ENCODE assay signal across 8 mouse cellular contexts in the genomic region with DNA sequence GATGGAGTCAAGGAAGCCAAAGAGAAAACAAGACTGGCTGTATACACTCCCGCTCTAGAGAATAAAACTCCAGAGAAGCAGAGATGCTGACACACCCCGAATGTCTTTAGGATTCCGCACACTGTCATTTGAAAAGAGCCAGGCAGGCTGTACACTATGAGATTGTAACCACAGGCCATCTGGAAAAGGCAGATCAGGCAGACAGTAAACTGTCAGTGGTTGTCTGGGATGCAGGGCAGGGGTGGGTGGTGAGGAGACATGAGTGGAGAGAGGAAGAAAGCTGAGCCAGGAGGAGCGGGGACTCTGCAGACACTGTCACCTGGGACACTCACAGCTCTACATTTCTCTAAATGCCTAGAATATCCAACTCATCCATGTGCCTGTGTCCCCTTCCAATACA. TPM values are rescaled to one million over a fixed set of nuclear protein-coding genes. Genes with fewer than 3 reads are reported as not detected.
DNase-seq lines count a peak whose midpoint lies in the region; ATAC-seq and TF ChIP-seq lines count a peak whose summit lies in the region.
"Had no signal": no experiment of that assay in that cellular context is flagged by ENCODE, and none has a peak within 500 bp of the region (broad histone marks: within the 10 kb centered on the region; RNA-seq: fewer than 3 reads in every experiment).

No protein-coding gene starts in this region.

- no peaks in the 10 kb centered on the region for H3K9me3 ChIP-seq in kidney, embryonic 14.5 days (ENCODE audit: control insufficient read depth, low read length)
- no peaks in the 10 kb centered on the region for H3K9me3 ChIP-seq in hindbrain, postnatal 0 days (ENCODE audit: low read length)

- no peaks in the 10 kb centered on the region for H3K27me3 ChIP-seq in kidney, embryonic 14.5 days (ENCODE audit: control insufficient read depth, insufficient read depth, low read length)
- H3K27me3 ChIP-seq in hindbrain, postnatal 0 days (ENCODE audit: insufficient read depth, low read length) = no peaks in the 10 kb centered on the region

- no peak overlapping the region for H3K4me3 ChIP-seq in kidney, embryonic 14.5 days (ENCODE audit: low read length)
- H3K4me3 ChIP-seq in hindbrain, postnatal 0 days (ENCODE audit: low read length) = no peak overlapping the region

- no peaks in the 10 kb centered on the region for H3K36me3 ChIP-seq in kidney, embryonic 14.5 days (ENCODE audit: control insufficient read depth, insufficient read depth, low read length)
- no peaks in the 10 kb centered on the region for H3K36me3 ChIP-seq in hindbrain, postnatal 0 days (ENCODE audit: insufficient read depth, low read length)

- H3K9ac ChIP-seq in kidney, embryonic 14.5 days (ENCODE audit: low read depth, low read length) = no peak overlapping the region
- no peak overlapping the region for H3K9ac ChIP-seq in hindbrain, postnatal 0 days (replicated peaks; ENCODE audit: low read length)

- ATAC-seq in kidney, embryonic 14.5 days (ENCODE audit: low FRiP score, low TSS enrichment) = no peak
- ATAC-seq in hindbrain, postnatal 0 days = no peak

- DNase-seq in kidney, postnatal 4 days = no peak
- DNase-seq in thymus, postnatal 4 days = peak; percentile 7
- no peak for DNase-seq in thymus, postnatal 14 days
- peak; percentile 11 for DNase-seq in layer of hippocampus, adult 9-10 months (ENCODE audit: low spot score)
- peak; percentile 13 for DNase-seq in telencephalon, adult 2 months (ENCODE audit: low read depth, low spot score)
- DNase-seq in hindbrain, postnatal 0 days (ENCODE audit: low spot score) = no peak
- DNase-seq: cerebellum, adult 18-20 months had no signal

- 59% methylated on average over 4 of the region's 4 CpGs for WGBS in kidney, embryonic 14.5 days
- 65% methylated on average over 4 of the region's 4 CpGs for WGBS in hindbrain, postnatal 0 days

- TF ChIP-seq CTCF in hindbrain, postnatal 0 days (IDR thresholded peaks at IDR 0.05; ENCODE audit: low read depth) = no peak

- no peak overlapping the region for H3K4me2 ChIP-seq in kidney, embryonic 14.5 days (replicated peaks; ENCODE audit: low read depth, low read length)
- no peak overlapping the region for H3K4me2 ChIP-seq in hindbrain, postnatal 0 days (ENCODE audit: low read depth, low read length)

- peaks cover 44% of the 10 kb centered on the region for H3K4me1 ChIP-seq in kidney, embryonic 14.5 days (ENCODE audit: control insufficient read depth, insufficient read depth, low read length)
- H3K4me1 ChIP-seq in hindbrain, postnatal 0 days (ENCODE audit: insufficient read depth, low read length) = peaks cover 6% of the 10 kb centered on the region; the same call in 1 of the 2 replicates

- H3K27ac ChIP-seq in kidney, embryonic 14.5 days (ENCODE audit: low read depth, low read length) = peak overlapping the region; percentile 83
- no peak overlapping the region for H3K27ac ChIP-seq in hindbrain, postnatal 0 days

RNA-seq across cellular contexts. Expression of gene Sik1, which starts 36.3 kb away (rescaled TPM):
- 16.8 and 17.3 TPM in 2 replicates for polyA plus RNA-seq in kidney, embryonic 14.5 days (2014; fragmentation: Nextera tagmentation; extraction: Ambion mirVana)
- 39.6 and 41.6 TPM in 2 replicates for total RNA-seq in hindbrain, postnatal 0 days (2014; rRNA removed)
- 14.4 and 18.1 TPM in 2 replicates for polyA plus RNA-seq in hindbrain, postnatal 0 days (2015; fragmentation: Nextera tagmentation; extraction: Ambion mirVana)

Comparison
In these comparisons a context has a peak if more than half of its experiments do, and no peak if none do; other contexts are left out.
1. DNase-seq: peak in thymus, postnatal 4 days (single experiment), layer of hippocampus, adult 9-10 months (single experiment) and telencephalon, adult 2 months (single experiment); none in kidney, postnatal 4 days (0 of 2), thymus, postnatal 14 days (single experiment) and hindbrain, postnatal 0 days (single experiment).